Mouse (Mus musculus) stomach, postnatal 0 days (tissue): ENCODE data around the gene Myrip.

Experiments used
- CTCF ChIP-seq: IDR thresholded peaks from 2 replicates; pipeline ENCODE4 v1.5.1; 2016; ENCODE audit warnings: antibody characterized with exemption, low read depth, mild to moderate bottlenecking, moderate library complexity
- EP300 ChIP-seq: optimal IDR thresholded peaks from 2 replicates; pipeline ENCODE3; 2016; ENCODE audit warnings: antibody characterized with exemption

- TF ChIP-seq CTCF = no peak
- TF ChIP-seq EP300 = no peak
These were observed 203.1 kb downstream of the Myrip start for GRCm38 (mm10) chr9:120504423-120504822.
